Mouse (Mus musculus): Measurements from ENCODE around the gene Catsperd. TPM values are rescaled to one million over a fixed set of nuclear protein-coding genes. Genes with fewer than 3 reads are reported as not detected.

Gene Catsperd
- total and polyA plus RNA-seq, 3 experiments = 0.46 to 1.1 TPM; not detected in 1

GRCm38 (mm10) chr17:56703038-56703437 lies 75.1 kb downstream of the Catsperd start:
- no peaks in the 10 kb centered on the region for H3K27me3 ChIP-seq (ENCODE audit: control insufficient read depth in 1 of 2, insufficient read depth in 2 of 2, low read length in 2 of 2)
- TF ChIP-seq SMC3 (IDR thresholded peaks at IDR 0.05; ENCODE audit: low read depth, low read length) (no peak), SIN3A (IDR thresholded peaks at IDR 0.05; ENCODE audit: low read length) (no peak), GATA1 (IDR thresholded peaks at IDR 0.05; ENCODE audit: low read depth, low read length) (no peak), TAL1 (IDR thresholded peaks at IDR 0.05; ENCODE audit: low read length) (no peak), USF2 (IDR thresholded peaks at IDR 0.05; ENCODE audit: borderline replicate concordance in 1 of 2, insufficient read depth in 1 of 2, low read depth in 1 of 2, low read length in 2 of 2) (no peak)
- H3K9ac ChIP-seq (ENCODE audit: control insufficient read depth, low read depth, low read length, poor library complexity, severe bottlenecking) = no peak overlapping the region
- no peak overlapping the region for H3K4me3 ChIP-seq (ENCODE audit: control insufficient read depth in 1 of 2, insufficient read depth in 1 of 2, low read depth in 2 of 2, low read length in 2 of 2)
- no peaks in the 10 kb centered on the region for H3K4me1 ChIP-seq (ENCODE audit: control insufficient read depth in 1 of 2, insufficient read depth in 2 of 2, low read length in 2 of 2)
- no peaks in the 10 kb centered on the region for H3K9me3 ChIP-seq (replicated peaks; ENCODE audit: insufficient read depth, low read length)
- no peaks in the 10 kb centered on the region for H3K79me2 ChIP-seq (ENCODE audit: control insufficient read depth, insufficient read depth, low read length, poor library complexity)
- no peak for DNase-seq (ENCODE audit: low read depth, low spot score)
- H3K36me3 ChIP-seq (ENCODE audit: control insufficient read depth in 1 of 2, insufficient read depth in 2 of 2, low read length in 2 of 2) = peaks cover 0 to 20% of the 10 kb centered on the region in 2 experiments; a peak in 2 of 4 replicates
- H3K27ac ChIP-seq (ENCODE audit: control insufficient read depth, low read depth, low read length) = no peak overlapping the region

GRCm38 (mm10) chr17:56706515-56706914 lies 78.6 kb downstream of the Catsperd start:
- H3K4me3 ChIP-seq (ENCODE audit: control insufficient read depth in 1 of 2, insufficient read depth in 1 of 2, low read depth in 2 of 2, low read length in 2 of 2) = no peak overlapping the region
- no peaks in the 10 kb centered on the region for H3K4me1 ChIP-seq (ENCODE audit: control insufficient read depth in 1 of 2, insufficient read depth in 2 of 2, low read length in 2 of 2)
- H3K36me3 ChIP-seq (ENCODE audit: control insufficient read depth in 1 of 2, insufficient read depth in 2 of 2, low read length in 2 of 2) = peaks cover 0 to 8% of the 10 kb centered on the region in 2 experiments; a peak in 2 of 4 replicates
- DNase-seq (ENCODE audit: low read depth, low spot score) = no peak
- no peaks in the 10 kb centered on the region for H3K79me2 ChIP-seq (ENCODE audit: control insufficient read depth, insufficient read depth, low read length, poor library complexity)
- H3K9me3 ChIP-seq (replicated peaks; ENCODE audit: insufficient read depth, low read length) = no peaks in the 10 kb centered on the region
- no peak overlapping the region for H3K9ac ChIP-seq (ENCODE audit: control insufficient read depth, low read depth, low read length, poor library complexity, severe bottlenecking)
- H3K27ac ChIP-seq (ENCODE audit: control insufficient read depth, low read depth, low read length) = no peak overlapping the region
- no peaks in the 10 kb centered on the region for H3K27me3 ChIP-seq (ENCODE audit: control insufficient read depth in 1 of 2, insufficient read depth in 2 of 2, low read length in 2 of 2)
- TF ChIP-seq CHD1 (IDR thresholded peaks at IDR 0.05; ENCODE audit: low read depth, low read length) (no peak), MAFK (IDR thresholded peaks at IDR 0.05; ENCODE audit: borderline replicate concordance, low read depth, low read length) (no peak), MXI1 (IDR thresholded peaks at IDR 0.05; ENCODE audit: low read depth, low read length) (no peak), POLR2AphosphoS2 (IDR thresholded peaks at IDR 0.05; ENCODE audit: low read length) (no peak), EP300 (IDR thresholded peaks at IDR 0.05; ENCODE audit: low read depth in 1 of 2, low read length in 2 of 2) (peak in 1 of 2 experiments; percentile 17; a peak in 1 of 4 replicates), MAZ (IDR thresholded peaks at IDR 0.05; ENCODE audit: low read depth, low read length) (no peak), USF1 (IDR thresholded peaks at IDR 0.05; ENCODE audit: low read depth, low read length) (no peak), TCF12 (IDR thresholded peaks at IDR 0.05; ENCODE audit: low read depth, low read length) (peak; percentile 60; the same call in 1 of the 2 replicates), MEF2A (IDR thresholded peaks at IDR 0.05; ENCODE audit: extremely low read depth, insufficient replicate concordance, low read depth, low read length, poor library complexity, severe bottlenecking) (no peak), POLR2A (IDR thresholded peaks at IDR 0.05; ENCODE audit: control insufficient read depth in 1 of 2, insufficient read depth in 1 of 2, low read depth in 1 of 2, low read length in 2 of 2, poor library complexity in 1 of 2) (0 out of 4 replicates have a peak, but pooled peaks of 1 of the 2 experiments have one; percentile 23), GATA1 (IDR thresholded peaks at IDR 0.05; ENCODE audit: low read depth, low read length) (0 out of 2 replicates have a peak, but pooled peaks have one; percentile 16), USF2 (IDR thresholded peaks at IDR 0.05; ENCODE audit: borderline replicate concordance in 1 of 2, insufficient read depth in 1 of 2, low read depth in 1 of 2, low read length in 2 of 2) (no peak), ETS1 (IDR thresholded peaks at IDR 0.05; ENCODE audit: low read depth, low read length) (peak; percentile 27; the same call in 1 of the 2 replicates), ZC3H11A (IDR thresholded peaks at IDR 0.05; ENCODE audit: low read depth, low read length) (no peak), POLR2AphosphoS5 (IDR thresholded peaks at IDR 0.05; ENCODE audit: borderline replicate concordance, low read depth, low read length) (no peak)

Data from MEL (cell line).